Mouse (Mus musculus): Measurements from ENCODE around the gene Rdm1.

Gene Rdm1

DNA sequence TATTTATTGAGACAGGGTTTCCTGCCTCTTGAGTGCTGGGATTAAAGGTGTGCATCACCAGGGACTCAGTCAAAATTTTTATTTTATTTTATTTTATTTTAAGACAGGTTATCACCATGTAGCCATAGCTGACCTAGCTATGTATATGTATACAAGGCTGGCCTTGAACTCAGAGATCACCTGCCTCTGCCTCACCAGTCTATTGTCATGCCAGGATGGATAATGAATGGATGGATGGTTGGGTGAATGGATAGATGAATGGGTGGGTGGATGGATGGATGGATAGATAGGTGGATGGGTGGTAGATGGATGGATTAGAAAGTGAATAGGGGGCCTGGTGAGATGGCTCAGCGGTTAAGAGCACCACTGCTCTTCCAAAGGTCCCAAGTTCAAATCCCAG lies 55.0 kb downstream of the Rdm1 start:
- DNase-seq: no peak

DNA sequence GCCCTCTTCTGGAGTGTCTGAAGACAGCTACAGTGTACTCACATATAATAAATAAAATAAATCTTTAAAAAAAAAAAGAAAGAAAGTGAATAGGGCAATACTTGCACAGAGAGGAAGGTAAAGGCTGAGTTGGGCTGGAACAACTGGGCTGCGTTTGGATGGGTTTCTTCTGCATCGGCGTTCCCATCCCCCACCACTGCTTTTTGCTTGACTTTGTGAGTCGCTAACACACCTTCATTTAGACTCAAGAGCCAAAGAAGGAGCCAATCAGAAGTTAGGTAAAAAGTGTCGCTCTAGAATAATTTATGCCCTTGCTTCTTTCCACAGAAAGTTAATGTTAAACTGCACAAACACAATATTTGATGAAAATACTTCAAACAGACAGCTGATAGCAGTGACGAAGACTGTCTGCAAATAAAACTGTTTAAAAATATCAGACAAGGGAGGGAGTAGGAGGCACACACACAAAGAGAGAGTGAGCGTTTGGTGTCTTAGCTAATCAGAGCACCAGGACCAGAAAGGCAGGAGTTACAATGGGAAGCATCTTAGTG lies 55.5 kb downstream of the Rdm1 start:
- DNase-seq: no peak

Measured in kidney, postnatal 36 days (tissue).